Mouse (Mus musculus): ENCODE measurements around the gene Dync2h1. TPM values are rescaled to one million over a fixed set of nuclear protein-coding genes. Genes with fewer than 3 reads are reported as not detected.
A peak's percentile ranks its signal among the peaks of the same experiment; 100 is the strongest.
"Not testable (repeated sequence)": the region's sequence is repeated elsewhere in the genome, so short reads cannot be mapped to it uniquely, and the experiment has no call there.

Dync2h1 gene
- 12.6 TPM for polyA plus RNA-seq (2021)

DNA sequence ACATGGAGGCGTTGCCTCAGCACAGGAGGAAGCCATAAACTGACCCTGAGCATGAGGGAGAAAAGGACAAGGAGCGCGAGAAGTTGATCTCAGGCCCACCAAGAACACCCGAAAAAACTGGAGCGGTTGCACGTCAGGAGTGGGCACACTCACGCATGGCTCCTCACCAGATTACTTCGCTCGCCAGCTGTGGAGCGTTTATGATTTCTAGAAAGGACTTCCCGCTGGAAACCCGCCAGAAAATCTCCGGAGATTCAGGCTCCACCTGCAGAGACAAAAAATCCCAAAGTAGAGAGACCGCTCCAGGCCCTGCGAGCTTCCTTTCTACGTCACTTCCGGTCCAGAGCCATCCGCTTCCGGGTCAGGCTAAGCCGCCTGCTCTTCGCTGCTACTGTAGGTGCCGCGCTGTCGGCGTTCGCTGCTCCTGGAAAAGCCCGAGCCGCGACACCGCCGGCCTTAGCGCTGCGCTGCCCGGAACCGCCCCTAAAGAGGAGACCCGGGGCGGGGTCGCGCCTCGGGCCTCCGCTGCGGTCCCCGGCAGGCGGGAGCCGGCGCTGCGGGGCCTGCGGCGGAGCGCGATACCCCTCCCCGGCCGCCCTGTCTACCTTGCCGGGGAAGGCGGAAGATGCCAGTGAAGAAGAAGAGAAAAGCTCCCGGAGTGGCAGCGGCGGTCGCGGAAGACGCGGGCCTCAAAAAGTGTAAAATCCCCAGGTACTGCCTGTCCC, at the start of gene Dync2h1, which contains the start of gene Dcun1d5:
Gene Dync2h1, minus strand, starts transcription at position 275 of the 725 bp plus-strand sequence.
Gene Dcun1d5, plus strand, starts transcription at position 349 of the 725 bp plus-strand sequence.
- POLR2A ChIA-PET: interaction anchor here (0.5 to 0.9 kb wide), 2 partner anchors 11 to 17 kb away, joined by 3 read pairs; no protein-coding TSS in a partner anchor
- CTCF ChIA-PET: interaction anchor here (1.7 kb wide), 1 partner anchor 9 kb away, joined by 5 read pairs; no protein-coding TSS in a partner anchor
- no peak for TF ChIP-seq CTCF (IDR thresholded peaks at IDR 0.05)
- no peaks in the 10 kb centered on the region for H3K27me3 ChIP-seq
- in situ Hi-C loops (cut with MboI; ENCODE audit: low pct_unique_long_range_greater_than_20kb): loop anchor here (25.0 kb wide), 1 partner anchor 1928 kb away; no protein-coding TSS in a partner anchor
- peak; percentile 95 for ATAC-seq
- DNase-seq (ENCODE audit: low read depth, low spot score): peak; percentile 88

DNA sequence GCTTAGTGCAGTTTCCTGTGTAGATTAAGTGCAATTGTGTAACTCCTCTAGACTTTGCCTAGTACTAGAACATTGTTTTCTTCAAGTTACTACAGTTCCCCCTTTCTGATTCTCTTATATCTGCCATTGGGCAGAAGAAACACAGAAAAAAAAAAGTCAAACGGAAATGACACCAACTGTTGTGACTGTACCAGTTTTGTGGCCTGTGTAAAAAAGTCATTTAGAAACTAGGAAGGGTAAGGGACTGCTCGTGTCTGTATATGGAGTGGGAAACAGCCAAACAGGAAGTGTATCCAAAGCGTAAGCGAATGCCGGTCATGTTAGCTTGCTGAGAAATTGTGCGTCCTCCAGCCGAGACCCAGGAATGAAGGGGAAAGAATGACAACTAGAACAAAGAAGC, 37.2 kb upstream of the Dync2h1 start:
- no peak for DNase-seq (ENCODE audit: low read depth, low spot score)
- no peaks in the 10 kb centered on the region for H3K27me3 ChIP-seq
- no peak for TF ChIP-seq CTCF (IDR thresholded peaks at IDR 0.05)
- no peak for ATAC-seq
- ChIA-PET POLR2A (no interaction called here), CTCF (interaction anchor here (1.9 kb wide), 1 partner anchor 374 kb away, joined by 5 read pairs; no protein-coding TSS in a partner anchor)
- in situ Hi-C loops (cut with MboI; ENCODE audit: low pct_unique_long_range_greater_than_20kb): loop anchor here (25.0 kb wide), 1 partner anchor 666 kb away; no protein-coding TSS in a partner anchor

DNA sequence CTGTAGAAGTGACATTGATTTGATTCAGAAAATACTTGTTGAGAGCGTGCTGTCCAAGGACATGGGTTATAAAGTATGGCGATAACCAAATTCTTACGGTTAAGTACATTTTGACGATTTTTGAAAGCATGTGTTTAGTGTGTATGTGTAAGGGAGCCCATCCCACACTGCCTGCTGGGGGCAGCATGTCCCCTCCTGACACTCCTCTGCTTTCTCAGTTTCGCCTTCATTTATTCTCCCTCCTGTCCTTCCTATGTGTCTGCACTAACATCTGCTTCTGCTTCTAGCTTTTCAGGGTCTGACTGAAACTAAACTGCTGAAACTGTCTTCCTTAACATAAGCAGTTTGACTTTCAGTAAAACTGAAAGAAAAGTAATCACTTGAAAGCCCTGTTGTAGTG, 36.8 kb upstream of the Dync2h1 start:
- DNase-seq (ENCODE audit: low read depth, low spot score) (no peak), ATAC-seq (no peak)
- TF ChIP-seq CTCF (IDR thresholded peaks at IDR 0.05): peak; percentile 48
- H3K27me3 ChIP-seq: no peaks in the 10 kb centered on the region
- in situ Hi-C loops (cut with MboI; ENCODE audit: low pct_unique_long_range_greater_than_20kb): loop anchor here (25.0 kb wide), 1 partner anchor 666 kb away; no protein-coding TSS in a partner anchor
- POLR2A ChIA-PET: no interaction called here
- CTCF ChIA-PET: interaction anchor here (1.9 kb wide), 1 partner anchor 374 kb away, joined by 5 read pairs; no protein-coding TSS in a partner anchor

DNA sequence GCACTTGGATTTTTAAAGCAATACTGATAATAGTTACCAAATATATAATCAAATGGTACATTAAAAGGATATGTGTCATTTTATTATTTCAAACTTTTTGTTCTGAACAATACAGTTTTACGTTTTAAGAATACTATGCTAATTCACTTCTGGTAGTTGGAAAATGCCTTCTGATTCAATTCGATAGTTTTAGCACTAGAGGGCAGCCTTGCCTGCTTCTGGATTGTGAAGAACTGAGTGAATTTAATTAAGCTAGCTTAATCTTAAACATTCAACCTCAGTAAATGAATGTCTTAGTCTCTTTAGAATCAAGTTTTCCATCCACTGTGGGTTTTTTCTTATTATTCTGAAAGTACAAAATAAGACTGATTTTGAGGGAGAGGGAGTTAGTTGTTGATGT, 32.0 kb upstream of the Dync2h1 start:
- DNase-seq (ENCODE audit: low read depth, low spot score): no peak
- POLR2A ChIA-PET: no interaction called here
- TF ChIP-seq CTCF (IDR thresholded peaks at IDR 0.05): peak; percentile 60
- CTCF ChIA-PET: interaction anchor here (1.0 to 4.0 kb wide), 6 partner anchors 9 to 380 kb away, joined by 3 to 20 read pairs (median 4); no protein-coding TSS in a partner anchor
- in situ Hi-C loops (cut with MboI; ENCODE audit: low pct_unique_long_range_greater_than_20kb): loop anchor here (10.0 to 25.0 kb wide), 2 partner anchors 379 to 671 kb away; no protein-coding TSS in a partner anchor
- ATAC-seq: no peak
- H3K27me3 ChIP-seq: no peaks in the 10 kb centered on the region

DNA sequence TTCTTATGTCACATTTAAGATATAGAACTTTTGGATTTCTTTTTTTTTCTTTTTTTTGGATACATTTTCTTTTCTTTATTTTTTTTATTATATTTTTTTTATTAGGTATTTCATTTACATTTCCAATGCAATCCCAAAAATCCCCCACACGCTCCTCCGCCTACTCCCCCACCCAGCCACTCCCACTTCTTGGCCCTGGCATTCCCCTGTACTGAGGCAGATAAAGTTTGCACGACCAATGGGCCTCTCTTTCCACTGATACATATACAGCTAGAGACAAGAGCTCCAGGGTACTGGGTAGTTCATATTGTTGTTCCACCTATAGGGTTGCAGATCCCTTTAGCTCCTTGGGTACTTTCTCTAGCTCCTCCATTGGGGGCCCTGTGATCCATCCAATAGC, 6.4 kb upstream of the Dync2h1 start:
- ATAC-seq; DNase-seq (ENCODE audit: low read depth, low spot score); POLR2A ChIA-PET; H3K27me3 ChIP-seq; CTCF ChIA-PET: not testable (repeated sequence)
- in situ Hi-C loops (cut with MboI; ENCODE audit: low pct_unique_long_range_greater_than_20kb): loop anchor here (25.0 kb wide), 1 partner anchor 1922 kb away; no protein-coding TSS in a partner anchor

DNA sequence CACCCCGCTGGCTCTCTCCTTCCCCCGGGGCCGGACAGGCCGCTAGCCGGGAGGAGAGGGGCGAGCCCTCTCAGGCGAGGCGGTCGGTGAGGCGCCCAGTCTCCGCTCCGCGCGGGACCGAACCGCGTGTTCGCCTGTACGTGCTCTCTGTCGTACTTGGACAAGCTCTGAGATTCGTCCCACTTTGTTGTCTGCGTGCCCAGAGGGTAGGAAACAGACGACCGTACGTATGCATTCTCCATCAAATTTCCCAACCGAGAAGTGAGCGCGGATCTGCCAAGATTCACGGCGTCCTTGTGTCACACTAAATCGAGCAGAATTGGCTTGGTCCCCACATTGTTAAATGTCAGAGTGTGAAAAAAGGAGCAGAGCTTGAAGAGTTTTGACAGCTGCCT, 648 bp upstream of the Dync2h1 start:
- POLR2A ChIA-PET: interaction anchor here (0.9 kb wide), 1 partner anchor 10 kb away, joined by 3 read pairs; no protein-coding TSS in a partner anchor
- no peak for DNase-seq (ENCODE audit: low read depth, low spot score)
- in situ Hi-C loops (cut with MboI; ENCODE audit: low pct_unique_long_range_greater_than_20kb): loop anchor here (25.0 kb wide), 1 partner anchor 1927 kb away; no protein-coding TSS in a partner anchor
- peak; percentile 61 for ATAC-seq
- no peaks in the 10 kb centered on the region for H3K27me3 ChIP-seq
- CTCF ChIA-PET: interaction anchor here (1.7 kb wide), 1 partner anchor 10 kb away, joined by 5 read pairs; no protein-coding TSS in a partner anchor
- no peak for TF ChIP-seq CTCF (IDR thresholded peaks at IDR 0.05)

DNA sequence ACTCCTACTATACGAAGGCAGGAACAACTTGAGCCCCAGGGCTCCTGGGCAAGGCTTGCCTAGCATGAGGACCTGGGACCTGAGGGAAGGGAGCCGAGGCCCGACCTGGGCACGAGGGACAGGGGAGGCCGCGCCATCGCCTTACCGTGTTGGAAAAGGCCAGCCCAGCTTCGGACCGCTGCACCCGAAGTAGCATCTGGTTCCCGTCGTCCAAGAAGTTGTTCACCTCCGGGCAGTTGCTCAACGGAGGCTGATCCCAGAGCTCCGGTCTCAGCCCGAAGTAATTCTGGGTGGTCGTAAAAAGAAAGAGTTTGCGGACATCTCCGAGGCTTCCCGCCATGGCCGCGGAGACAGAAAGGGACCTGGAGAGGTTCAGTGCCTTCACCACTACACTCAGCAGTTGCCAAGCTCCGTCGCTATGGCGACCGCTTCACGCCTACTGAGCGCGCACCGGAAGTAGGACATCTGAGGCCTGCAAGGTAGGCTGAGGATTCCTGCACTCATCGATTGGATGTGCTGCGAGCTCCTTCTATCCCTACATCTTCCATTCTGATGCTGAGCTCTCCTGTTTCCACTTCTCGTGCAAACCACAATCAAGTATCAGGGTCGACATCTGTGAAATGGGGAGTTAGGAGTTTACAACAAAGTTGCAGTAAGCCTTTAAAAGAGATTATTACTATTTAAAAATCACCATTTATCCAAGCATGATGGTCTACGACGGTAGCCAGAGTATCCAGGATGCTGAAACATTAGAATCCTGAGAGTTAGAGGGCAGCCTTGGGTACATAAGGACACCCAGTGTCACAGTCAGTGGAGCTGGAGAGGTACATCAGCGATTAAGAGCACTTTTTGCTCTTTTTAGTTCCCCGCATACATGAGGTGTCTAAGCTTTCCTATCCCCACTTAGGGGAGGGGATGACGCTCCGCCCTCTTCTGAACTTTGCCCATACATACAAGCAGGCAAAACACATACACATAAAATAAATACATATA, 7.3 kb downstream of the Dync2h1 start:
- POLR2A ChIA-PET: interaction anchor here (1.0 kb wide), 1 partner anchor 11 kb away, joined by 3 read pairs; no protein-coding TSS in a partner anchor
- TF ChIP-seq CTCF (IDR thresholded peaks at IDR 0.05): no peak
- CTCF ChIA-PET: no interaction called here
- peak; percentile 99 for ATAC-seq
- H3K27me3 ChIP-seq: no peaks in the 10 kb centered on the region
- DNase-seq (ENCODE audit: low read depth, low spot score): peak; percentile 66
- in situ Hi-C loops (cut with MboI; ENCODE audit: low pct_unique_long_range_greater_than_20kb): loop anchor here (25.0 kb wide), 1 partner anchor 1935 kb away; no protein-coding TSS in a partner anchor

DNA sequence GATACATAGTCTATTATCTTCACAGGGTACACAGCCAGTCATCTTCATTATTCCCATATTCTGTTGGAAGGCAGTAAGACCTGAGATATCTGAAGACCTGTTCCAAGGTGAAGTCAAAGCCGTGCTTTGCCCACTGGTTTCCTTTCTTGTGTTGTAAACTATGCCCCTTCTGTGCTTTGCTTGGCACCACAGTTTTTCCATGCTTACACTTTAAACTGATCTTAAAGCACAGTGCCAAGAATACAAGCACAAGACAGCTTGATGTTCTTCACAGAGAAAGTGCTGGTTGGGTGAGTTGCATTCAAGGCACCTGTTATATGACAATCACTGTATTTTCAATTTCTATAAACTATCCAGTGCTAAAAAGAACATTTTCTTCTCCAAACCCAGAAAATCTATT, 10.5 kb downstream of the Dync2h1 start:
- no peaks in the 10 kb centered on the region for H3K27me3 ChIP-seq
- ATAC-seq (no peak), DNase-seq (ENCODE audit: low read depth, low spot score) (no peak)
- in situ Hi-C loops (cut with MboI; ENCODE audit: low pct_unique_long_range_greater_than_20kb): no loop called here
- no peak for TF ChIP-seq CTCF (IDR thresholded peaks at IDR 0.05)
- CTCF ChIA-PET: interaction anchor here (0.9 kb wide), 1 partner anchor 18 kb away, joined by 3 read pairs; no protein-coding TSS in a partner anchor
- POLR2A ChIA-PET: no interaction called here

DNA sequence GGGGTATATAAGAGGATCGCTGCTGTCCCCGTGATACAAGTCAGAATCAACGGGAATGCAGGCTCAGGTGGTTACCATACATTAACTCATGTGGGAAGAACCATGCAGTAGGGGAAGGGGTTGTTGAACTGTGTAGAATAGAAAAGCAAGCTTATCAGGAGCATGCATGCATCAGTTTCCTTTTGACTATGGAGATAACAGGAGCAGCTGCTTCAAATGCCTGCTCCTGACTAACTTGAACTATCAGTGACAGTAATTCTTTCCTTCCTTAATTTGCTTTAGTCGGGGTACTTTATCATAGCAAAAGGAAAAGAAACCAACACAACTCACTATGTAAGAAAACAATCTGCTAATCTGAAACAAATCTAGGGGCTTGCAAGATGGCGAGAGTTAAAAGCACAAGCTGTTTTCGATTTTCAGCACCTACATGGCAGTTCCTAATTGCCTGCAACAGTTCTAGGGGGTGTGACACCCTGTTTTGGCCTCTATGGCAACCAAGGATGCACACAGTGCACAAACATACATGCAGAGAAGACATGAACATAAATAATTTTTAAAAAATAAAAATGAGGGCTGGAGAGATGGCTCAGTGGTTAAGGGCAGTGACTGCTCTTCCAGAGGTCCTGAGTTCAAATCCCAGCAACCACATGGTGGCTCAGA, 16.8 kb downstream of the Dync2h1 start:
- no peaks in the 10 kb centered on the region for H3K27me3 ChIP-seq
- CTCF ChIA-PET: interaction anchor here (0.9 kb wide), 1 partner anchor 20 kb away, joined by 3 read pairs; no protein-coding TSS in a partner anchor
- POLR2A ChIA-PET: interaction anchor here (0.6 kb wide), 1 partner anchor 16 kb away, joined by 3 read pairs; no protein-coding TSS in a partner anchor
- no peak for TF ChIP-seq CTCF (IDR thresholded peaks at IDR 0.05)
- in situ Hi-C loops (cut with MboI; ENCODE audit: low pct_unique_long_range_greater_than_20kb): no loop called here
- no peak for DNase-seq (ENCODE audit: low read depth, low spot score)
- ATAC-seq: no peak
